Mouse (Mus musculus) lung, postnatal 0 days (tissue): ENCODE measurements around the gene Dera. TPM values are rescaled to one million over a fixed set of nuclear protein-coding genes. Genes with fewer than 3 reads are reported as not detected.

Experiments used
- ATAC-seq: fragments of 200-750 bp; cut with Nextera tagmentation; 2 replicates; pipeline ENCODE4 v1.8.0; 2017; ENCODE audit warnings: moderate library complexity
- DNase-seq: peaks from one replicate; pipeline ENCODE4 v3.0.0-alpha.2; 2016; ENCODE audit warnings: low spot score
- H3K27ac ChIP-seq: fragments of 300-500 bp; sonication (generic); 2 replicates; pipeline ENCODE4 v1.5.1; 2014; ENCODE audit warnings: antibody characterized with exemption, mild to moderate bottlenecking, low read length, mixed read lengths
- H3K27me3 ChIP-seq: fragments of 300-500 bp; sonication (generic); replicated peaks from 2 replicates; pipeline ENCODE4 v1.6.1; 2014; ENCODE audit warnings: low read length, mixed read lengths; ENCODE audit not compliant: insufficient read depth
- H3K36me3 ChIP-seq: fragments of 300-500 bp; sonication (generic); 2 replicates; pipeline ENCODE4 v1.6.1; 2014; ENCODE audit warnings: low read length, mixed read lengths; ENCODE audit not compliant: insufficient read depth
- H3K4me1 ChIP-seq: fragments of 300-500 bp; sonication (generic); 2 replicates; pipeline ENCODE4 v1.6.1; 2014; ENCODE audit warnings: antibody characterized with exemption, low read depth, low read length, mixed read lengths; ENCODE audit not compliant: insufficient read depth
- H3K4me2 ChIP-seq: fragments of 300-500 bp; sonication (generic); replicated peaks from 2 replicates; pipeline ENCODE4 v1.6.1; 2014; ENCODE audit warnings: low read depth, mild to moderate bottlenecking, low read length, moderate library complexity, mixed read lengths
- H3K4me3 ChIP-seq: fragments of 300-500 bp; sonication (generic); 2 replicates; pipeline ENCODE4 v1.5.1; 2014; ENCODE audit warnings: low read depth, low read length
- H3K9ac ChIP-seq: fragments of 300-500 bp; sonication (generic); replicated peaks from 2 replicates; pipeline ENCODE4 v1.6.1; 2014; ENCODE audit warnings: low read depth, mild to moderate bottlenecking
- H3K9me3 ChIP-seq: fragments of 300-500 bp; sonication (generic); 2 replicates; pipeline ENCODE4 v1.6.1; 2016; ENCODE audit warnings: low read length, mixed read lengths
- CTCF ChIP-seq: IDR thresholded peaks from 2 replicates; pipeline ENCODE4 v1.5.1; 2016; ENCODE audit warnings: antibody characterized with exemption, mild to moderate bottlenecking
- EP300 ChIP-seq: IDR thresholded peaks from 2 replicates; pipeline ENCODE4 v1.6.1; 2016; ENCODE audit warnings: antibody characterized with exemption, mild to moderate bottlenecking, control low read depth
- WGBS: fragments of 180-500 bp; shearing (Covaris S2); extraction: QIAGEN DNeasy Blood & Tissue Kit; methylation state at CpG from one replicate; pipeline ENCODE4 v1.1.7; 2014; 5-methylcytosine and 5-hydroxymethylcytosine counted together
- polyA plus RNA-seq: library from polyadenylated mRNA; unstranded; fragments of >200 nt; fragmentation: Nextera tagmentation; extraction: Ambion mirVana; gene quantifications from 2 replicates; pipeline ENCODE4 v1.2.1, GENCODE M21; 2015

Dera gene
- polyA plus RNA-seq, 1 experiment from 2014 or later: 30.7 TPM

- no peak overlapping the region for H3K4me3 ChIP-seq
- TF ChIP-seq CTCF: no peak
- no peak for TF ChIP-seq EP300
- ATAC-seq (no peak), DNase-seq (no peak)
- H3K4me2 ChIP-seq: no peak overlapping the region
- H3K4me1 ChIP-seq: no peaks in the 10 kb centered on the region
- no peaks in the 10 kb centered on the region for H3K9me3 ChIP-seq
- H3K27ac ChIP-seq: no peak overlapping the region
- WGBS: 72% methylated on average over 12 of the region's 12 CpGs
- H3K27me3 ChIP-seq: no peaks in the 10 kb centered on the region
- H3K9ac ChIP-seq: no peak overlapping the region
- H3K36me3 ChIP-seq: no peaks in the 10 kb centered on the region
These were observed 49.2 kb downstream of the Dera start for GRCm38 (mm10) chr6:137803456-137804005.

- DNase-seq (no peak), ATAC-seq (no peak)
- H3K4me3 ChIP-seq: no peak overlapping the region
- H3K4me2 ChIP-seq: no peak overlapping the region
- H3K4me1 ChIP-seq: no peaks in the 10 kb centered on the region
- no peak overlapping the region for H3K27ac ChIP-seq
- no peaks in the 10 kb centered on the region for H3K27me3 ChIP-seq
- TF ChIP-seq EP300: no peak
- TF ChIP-seq CTCF: no peak
- no peaks in the 10 kb centered on the region for H3K9me3 ChIP-seq
- 75% methylated on average over 7 of the region's 7 CpGs for WGBS
- H3K9ac ChIP-seq: no peak overlapping the region
- H3K36me3 ChIP-seq: no peaks in the 10 kb centered on the region
These were observed 49.8 kb downstream of the Dera start for GRCm38 (mm10) chr6:137804121-137804520.

GRCm38 (mm10) chr6:137804606-137805005 lies 50.3 kb downstream of the Dera start:
- Histone ChIP-seq H3K27ac (no peak overlapping the region), H3K9ac (no peak overlapping the region), H3K4me2 (no peak overlapping the region), H3K27me3 (no peaks in the 10 kb centered on the region), H3K4me1 (no peaks in the 10 kb centered on the region), H3K4me3 (no peak overlapping the region), H3K36me3 (no peaks in the 10 kb centered on the region), H3K9me3 (no peaks in the 10 kb centered on the region)
- DNase-seq (no peak), ATAC-seq (no peak)
- WGBS: 54% methylated on average over 9 of the region's 9 CpGs
- TF ChIP-seq CTCF (no peak), EP300 (no peak)

GRCm38 (mm10) chr6:137806342-137806741 lies 52.0 kb downstream of the Dera start:
- Histone ChIP-seq H3K4me3 (no peak overlapping the region), H3K4me1 (no peaks in the 10 kb centered on the region), H3K9me3 (no peaks in the 10 kb centered on the region), H3K27ac (no peak overlapping the region), H3K27me3 (no peaks in the 10 kb centered on the region), H3K36me3 (no peaks in the 10 kb centered on the region), H3K4me2 (no peak overlapping the region), H3K9ac (no peak overlapping the region)
- no peak for DNase-seq
- no peak for TF ChIP-seq EP300
- TF ChIP-seq CTCF: no peak
- 87% methylated on average over 3 of the region's 3 CpGs for WGBS
- no peak for ATAC-seq

- Histone ChIP-seq H3K36me3 (no peaks in the 10 kb centered on the region), H3K9me3 (no peaks in the 10 kb centered on the region), H3K27me3 (no peaks in the 10 kb centered on the region), H3K4me3 (no peak overlapping the region), H3K27ac (no peak overlapping the region), H3K4me1 (no peaks in the 10 kb centered on the region), H3K9ac (no peak overlapping the region), H3K4me2 (no peak overlapping the region)
- TF ChIP-seq CTCF: no peak
- no peak for TF ChIP-seq EP300
- DNase-seq: no peak
- WGBS: 84% methylated on average over 8 of the region's 8 CpGs
- ATAC-seq: no peak
These were observed 52.5 kb downstream of the Dera start for GRCm38 (mm10) chr6:137806806-137807205.

- no peaks in the 10 kb centered on the region for H3K27me3 ChIP-seq
- no peak for ATAC-seq
- no peak overlapping the region for H3K27ac ChIP-seq
- DNase-seq: no peak
- H3K4me2 ChIP-seq: no peak overlapping the region
- H3K4me3 ChIP-seq: no peak overlapping the region
- H3K9ac ChIP-seq: no peak overlapping the region
- 91% methylated on average over 6 of the region's 6 CpGs for WGBS
- no peak for TF ChIP-seq CTCF
- TF ChIP-seq EP300: no peak
- H3K36me3 ChIP-seq: no peaks in the 10 kb centered on the region
- H3K4me1 ChIP-seq: no peaks in the 10 kb centered on the region
- H3K9me3 ChIP-seq: no peaks in the 10 kb centered on the region
These were observed 53.0 kb downstream of the Dera start for GRCm38 (mm10) chr6:137807296-137807695.

GRCm38 (mm10) chr6:137808706-137809105 lies 54.4 kb downstream of the Dera start:
- no peaks in the 10 kb centered on the region for H3K9me3 ChIP-seq
- no peak overlapping the region for H3K27ac ChIP-seq
- H3K36me3 ChIP-seq: no peaks in the 10 kb centered on the region
- no peaks in the 10 kb centered on the region for H3K27me3 ChIP-seq
- DNase-seq (no peak), ATAC-seq (no peak)
- 86% methylated on average over 6 of the region's 6 CpGs for WGBS
- no peaks in the 10 kb centered on the region for H3K4me1 ChIP-seq
- no peak for TF ChIP-seq EP300
- TF ChIP-seq CTCF: no peak
- H3K4me2 ChIP-seq: no peak overlapping the region
- no peak overlapping the region for H3K9ac ChIP-seq
- H3K4me3 ChIP-seq: no peak overlapping the region
